Mouse (Mus musculus) left cerebral cortex, postnatal 36 days (tissue): Measurements from ENCODE around the gene Slc9a5. TPM values are rescaled to one million over a fixed set of nuclear protein-coding genes. Genes with fewer than 3 reads are reported as not detected.

Experiments used
- DNase-seq, 2 experiments: peaks; one replicate each; pipeline ENCODE4 v3.0.0; 2021 to 2022; ENCODE audit warnings: low spot score in 2 of 2, mixed read lengths in 1 of 2
- intact Hi-C: fragments of 180-260 bp; cut with DNase I; formaldehyde crosslinking; loops from one replicate; pipeline ENCODE4 v1.15.1; 2025
- total RNA-seq, 2 experiments: library from RNA; stranded (reverse); gene quantifications; 2 replicates each; pipeline ENCODE4 v1.2.3; 2021

The Slc9a5 gene
- total RNA-seq, 2 experiments from 2014 or later: 34.1 to 44.5 TPM

- DNase-seq: peak; percentile 43 to 52
- intact Hi-C loops: no loop called here
Measured at GRCm38 (mm10) chr8:105349096-105349771, 591 bp downstream of the Slc9a5 start.

GRCm38 (mm10) chr8:105350186-105350585 is 1.5 kb downstream of the Slc9a5 start:
- intact Hi-C loops: no loop called here
- DNase-seq: peak; percentile 19 to 37

GRCm38 (mm10) chr8:105353583-105354135 is 5.0 kb downstream of the Slc9a5 start:
- DNase-seq: no peak

GRCm38 (mm10) chr8:105354549-105354948 is 5.9 kb downstream of the Slc9a5 start:
- intact Hi-C loops: no loop called here
- no peak for DNase-seq

More at GRCm38 (mm10) chr8:105353583-105354135, 5.0 kb downstream of the Slc9a5 start:
- intact Hi-C loops: no loop called here

- DNase-seq: no peak
- intact Hi-C loops: no loop called here
Measured at GRCm38 (mm10) chr8:105355179-105356024, 6.8 kb downstream of the Slc9a5 start.

- intact Hi-C loops: no loop called here
- no peak for DNase-seq
Measured at GRCm38 (mm10) chr8:105356681-105357080, 8.0 kb downstream of the Slc9a5 start.

- intact Hi-C loops: no loop called here
Measured at GRCm38 (mm10) chr8:105359208-105359607, 10.6 kb downstream of the Slc9a5 start.

GRCm38 (mm10) chr8:105359646-105360045 is 11.0 kb downstream of the Slc9a5 start:
- no peak for DNase-seq
- intact Hi-C loops: loop anchor here (5.0 kb wide), 2 partner anchors 38 to 113 kb away; partner anchors contain the start of gene Tppp3

More at GRCm38 (mm10) chr8:105359208-105359607, 10.6 kb downstream of the Slc9a5 start:
- no peak for DNase-seq

GRCm38 (mm10) chr8:105361751-105362702 is 13.4 kb downstream of the Slc9a5 start:
- intact Hi-C loops: loop anchor here (5.0 kb wide), 2 partner anchors 35 to 110 kb away; partner anchors contain the start of gene Tppp3
- DNase-seq: no peak

GRCm38 (mm10) chr8:105367107-105367506 is 18.5 kb downstream of the Slc9a5 start:
- no peak for DNase-seq
- intact Hi-C loops: no loop called here

GRCm38 (mm10) chr8:105372473-105372872 is 23.8 kb downstream of the Slc9a5 start:
- intact Hi-C loops: no loop called here

GRCm38 (mm10) chr8:105373032-105373431 is 24.4 kb downstream of the Slc9a5 start, which contains the start of gene Plekhg4:
Gene Plekhg4, plus strand, starts transcription at chr8:105373274.
- intact Hi-C loops: no loop called here
- DNase-seq: no peak

More at GRCm38 (mm10) chr8:105372473-105372872, 23.8 kb downstream of the Slc9a5 start:
- no peak for DNase-seq

- intact Hi-C loops: no loop called here
- no peak for DNase-seq
Measured at GRCm38 (mm10) chr8:105374513-105374966, 25.9 kb downstream of the Slc9a5 start.

- peak in 1 of 2 experiments; percentile 13 for DNase-seq
- intact Hi-C loops: no loop called here
Measured at GRCm38 (mm10) chr8:105378673-105379072, 30.0 kb downstream of the Slc9a5 start.

- intact Hi-C loops: no loop called here
- DNase-seq: no peak
Measured at GRCm38 (mm10) chr8:105380308-105380707, 31.7 kb downstream of the Slc9a5 start.

- intact Hi-C loops: no loop called here
Measured at GRCm38 (mm10) chr8:105384070-105384469, 35.4 kb downstream of the Slc9a5 start.

GRCm38 (mm10) chr8:105387151-105387550 is 38.5 kb downstream of the Slc9a5 start:
- no peak for DNase-seq
- intact Hi-C loops: no loop called here

More at GRCm38 (mm10) chr8:105384070-105384469, 35.4 kb downstream of the Slc9a5 start:
- no peak for DNase-seq

GRCm38 (mm10) chr8:105389096-105389495 is 40.5 kb downstream of the Slc9a5 start:
- intact Hi-C loops: no loop called here
- no peak for DNase-seq
